Mouse (Mus musculus) MEL (cell line): ENCODE data around the gene Tnfsf12. TPM values are rescaled to one million over a fixed set of nuclear protein-coding genes. Genes with fewer than 3 reads are reported as not detected.

Experiments
- DNase-seq: peaks from one replicate; pipeline ENCODE4 v3.0.0; 2011; ENCODE audit warnings: low read depth, low spot score
- H3K27ac ChIP-seq: 2 replicates; pipeline ENCODE4 v1.5.1; 2012; ENCODE audit warnings: low read depth, mild to moderate bottlenecking, control low read depth, low read length, moderate library complexity; ENCODE audit not compliant: control insufficient read depth
- H3K27me3 ChIP-seq, 2 experiments: fragments of 150-350 bp in 1 of 2; sonication (generic) in 1 of 2; 2 replicates each; pipeline ENCODE4 v1.6.1; 2012; ENCODE audit warnings: low read length in 2 of 2, mild to moderate bottlenecking in 2 of 2, improper control_type of control experiment in 1 of 2, moderate library complexity in 1 of 2; ENCODE audit not compliant: insufficient read depth in 2 of 2, control insufficient read depth in 1 of 2
- H3K36me3 ChIP-seq, 2 experiments: 2 replicates each; pipeline ENCODE4 v1.6.1; 2012 to 2014; ENCODE audit warnings: low read length in 2 of 2, improper control_type of control experiment in 1 of 2, inconsistent platforms in 1 of 2, mild to moderate bottlenecking in 1 of 2; ENCODE audit not compliant: insufficient read depth in 2 of 2, control insufficient read depth in 1 of 2
- H3K4me1 ChIP-seq, 2 experiments: fragments of 150-350 bp in 1 of 2; sonication (generic) in 1 of 2; 2 replicates each; pipeline ENCODE4 v1.6.1; 2012; ENCODE audit warnings: low read length in 2 of 2, improper control_type of control experiment in 1 of 2, mild to moderate bottlenecking in 1 of 2; ENCODE audit not compliant: insufficient read depth in 2 of 2, control insufficient read depth in 1 of 2
- H3K4me3 ChIP-seq, 2 experiments: fragments of 150-350 bp in 1 of 2; sonication (generic) in 1 of 2; 2 replicates each; pipeline ENCODE4 v1.5.1; 2012; ENCODE audit warnings: low read depth in 2 of 2, low read length in 2 of 2, mild to moderate bottlenecking in 2 of 2, moderate library complexity in 2 of 2, control low read depth in 1 of 2, improper control_type of control experiment in 1 of 2; ENCODE audit not compliant: control insufficient read depth in 1 of 2, insufficient read depth in 1 of 2
- H3K79me2 ChIP-seq: 2 replicates; pipeline ENCODE4 v1.6.1; 2012; ENCODE audit warnings: mild to moderate bottlenecking, low read length, moderate library complexity; ENCODE audit not compliant: control insufficient read depth, poor library complexity, insufficient read depth
- H3K9ac ChIP-seq: 2 replicates; pipeline ENCODE4 v1.6.1; 2012; ENCODE audit warnings: low read depth, mild to moderate bottlenecking, control low read depth, low read length, moderate library complexity; ENCODE audit not compliant: control insufficient read depth, poor library complexity, severe bottlenecking
- H3K9me3 ChIP-seq: fragments of 150-350 bp; sonication (generic); replicated peaks from 2 replicates; pipeline ENCODE4 v1.6.1; 2012; ENCODE audit warnings: mild to moderate bottlenecking, low read length, improper control_type of control experiment, moderate library complexity; ENCODE audit not compliant: insufficient read depth
- BHLHE40 ChIP-seq: IDR thresholded peaks from 2 replicates; pipeline ENCODE4 v1.6.1; 2012; ENCODE audit warnings: low read depth, mild to moderate bottlenecking, inconsistent platforms, low read length, improper control_type of control experiment, borderline replicate concordance
- CHD1 ChIP-seq: IDR thresholded peaks from 2 replicates; pipeline ENCODE4 v1.6.1; 2012; ENCODE audit warnings: low read depth, mild to moderate bottlenecking, inconsistent platforms, low read length, improper control_type of control experiment
- CHD2 ChIP-seq: IDR thresholded peaks from 2 replicates; pipeline ENCODE4 v1.6.1; 2011; ENCODE audit warnings: low read length, improper control_type of control experiment
- E2F4 ChIP-seq: IDR thresholded peaks from 2 replicates; pipeline ENCODE4 v1.6.1; 2011; ENCODE audit warnings: low read depth, low read length, improper control_type of control experiment, borderline replicate concordance
- ELF1 ChIP-seq: IDR thresholded peaks from 2 replicates; pipeline ENCODE4 v1.6.1; 2014; ENCODE audit warnings: low read depth, mild to moderate bottlenecking, inconsistent platforms, low read length, improper control_type of control experiment, moderate library complexity
- ETS1 ChIP-seq: IDR thresholded peaks from 2 replicates; pipeline ENCODE4 v1.6.1; 2012; ENCODE audit warnings: low read depth, mild to moderate bottlenecking, inconsistent platforms, low read length, improper control_type of control experiment, moderate library complexity
- GABPA ChIP-seq: IDR thresholded peaks from 2 replicates; pipeline ENCODE4 v1.6.1; 2012; ENCODE audit warnings: low read depth, mild to moderate bottlenecking, inconsistent platforms, low read length, improper control_type of control experiment, moderate library complexity
- GATA1 ChIP-seq: IDR thresholded peaks from 2 replicates; pipeline ENCODE4 v1.6.1; 2011; ENCODE audit warnings: low read depth, low read length, improper control_type of control experiment
- JUND ChIP-seq: IDR thresholded peaks from 2 replicates; pipeline ENCODE4 v1.6.1; 2011; ENCODE audit warnings: low read depth, mild to moderate bottlenecking, improper control_type of control experiment, low read length
- MAFK ChIP-seq: IDR thresholded peaks from 2 replicates; pipeline ENCODE4 v1.6.1; 2011; ENCODE audit warnings: low read depth, mild to moderate bottlenecking, low read length, improper control_type of control experiment, borderline replicate concordance
- MAZ ChIP-seq: IDR thresholded peaks from 2 replicates; pipeline ENCODE4 v1.6.1; 2012; ENCODE audit warnings: low read depth, mild to moderate bottlenecking, inconsistent platforms, low read length, improper control_type of control experiment
- MEF2A ChIP-seq: IDR thresholded peaks from 2 replicates; pipeline ENCODE4 v1.6.1; 2014; ENCODE audit warnings: low read depth, mild to moderate bottlenecking, inconsistent platforms, low read length, improper control_type of control experiment; ENCODE audit not compliant: poor library complexity, insufficient replicate concordance, severe bottlenecking; ENCODE audit errors: extremely low read depth
- MYC ChIP-seq: IDR thresholded peaks from 2 replicates; pipeline ENCODE4 v1.6.1; 2011; ENCODE audit warnings: low read depth, mild to moderate bottlenecking, low read length, improper control_type of control experiment, moderate library complexity
- NELFE ChIP-seq: IDR thresholded peaks from 2 replicates; pipeline ENCODE4 v1.6.1; 2011; ENCODE audit warnings: low read depth, low read length, improper control_type of control experiment
- POLR2A ChIP-seq, 2 experiments: IDR thresholded peaks; 2 replicates each; pipeline ENCODE4 v1.6.1; 2011 to 2012; ENCODE audit warnings: low read length in 2 of 2, mild to moderate bottlenecking in 2 of 2, control low read depth in 1 of 2, improper control_type of control experiment in 1 of 2, low read depth in 1 of 2, moderate library complexity in 1 of 2; ENCODE audit not compliant: control insufficient read depth in 1 of 2, insufficient read depth in 1 of 2, poor library complexity in 1 of 2
- POLR2AphosphoS2 ChIP-seq: IDR thresholded peaks from 2 replicates; pipeline ENCODE4 v1.6.1; 2011; ENCODE audit warnings: low read length, improper control_type of control experiment
- POLR2AphosphoS5 ChIP-seq: IDR thresholded peaks from 2 replicates; pipeline ENCODE4 v1.6.1; 2012; ENCODE audit warnings: low read depth, borderline replicate concordance, mild to moderate bottlenecking, inconsistent platforms, low read length, moderate library complexity, mixed read lengths
- RAD21 ChIP-seq: IDR thresholded peaks from 2 replicates; pipeline ENCODE4 v1.6.1; 2011; ENCODE audit warnings: mild to moderate bottlenecking, low read depth, low read length, improper control_type of control experiment
- SMC3 ChIP-seq: IDR thresholded peaks from 2 replicates; pipeline ENCODE4 v1.6.1; 2011; ENCODE audit warnings: low read depth, low read length, improper control_type of control experiment
- TAL1 ChIP-seq: IDR thresholded peaks from 2 replicates; pipeline ENCODE4 v1.6.1; 2012; ENCODE audit warnings: mild to moderate bottlenecking, inconsistent platforms, low read length, moderate library complexity, mixed read lengths
- TBP ChIP-seq: IDR thresholded peaks from 2 replicates; pipeline ENCODE4 v1.8.0; 2011; ENCODE audit warnings: low read depth, low read length, improper control_type of control experiment
- TCF12 ChIP-seq: IDR thresholded peaks from 2 replicates; pipeline ENCODE4 v1.6.1; 2014; ENCODE audit warnings: low read depth, mild to moderate bottlenecking, inconsistent platforms, low read length, improper control_type of control experiment, moderate library complexity
- UBTF ChIP-seq: IDR thresholded peaks from 2 replicates; pipeline ENCODE4 v1.6.1; 2012; ENCODE audit warnings: low read depth, mild to moderate bottlenecking, inconsistent platforms, low read length, improper control_type of control experiment, moderate library complexity, borderline replicate concordance; ENCODE audit not compliant: insufficient read depth
- USF1 ChIP-seq: IDR thresholded peaks from 2 replicates; pipeline ENCODE4 v1.6.1; 2014; ENCODE audit warnings: low read depth, mild to moderate bottlenecking, inconsistent platforms, low read length, improper control_type of control experiment, moderate library complexity
- USF2 ChIP-seq, 2 experiments: IDR thresholded peaks; 2 replicates each; pipeline ENCODE4 v1.6.1; 2011 to 2012; ENCODE audit warnings: improper control_type of control experiment in 2 of 2, low read length in 2 of 2, borderline replicate concordance in 1 of 2, inconsistent platforms in 1 of 2, low read depth in 1 of 2, mild to moderate bottlenecking in 1 of 2; ENCODE audit not compliant: insufficient read depth in 1 of 2
- ZKSCAN1 ChIP-seq: IDR thresholded peaks from 2 replicates; pipeline ENCODE4 v1.6.1; 2012; ENCODE audit warnings: low read depth, mild to moderate bottlenecking, inconsistent platforms, low read length, improper control_type of control experiment, moderate library complexity
- ZMIZ1 ChIP-seq: IDR thresholded peaks from 2 replicates; pipeline ENCODE4 v1.6.1; 2012; ENCODE audit warnings: low read depth, mild to moderate bottlenecking, inconsistent platforms, low read length, improper control_type of control experiment, moderate library complexity
- polyA plus RNA-seq, 2 experiments: library from polyadenylated mRNA; stranded (reverse) in 1 of 2; unstranded in 1 of 2; fragments of >175 nt in 1 of 2; fragments of >200 nt in 1 of 2; gene quantifications; 2 replicates each; pipeline versions ENCODE4 v1.2.1 to v1.2.4; 2012; ENCODE audit warnings: low replicate concordance in 2 of 2, low read depth in 1 of 2; ENCODE audit not compliant: insufficient read length in 2 of 2, insufficient read depth in 1 of 2, missing spikeins in 1 of 2
- total RNA-seq: library from RNA; depleted of rRNA; stranded (reverse); fragments of 300-350 nt; gene quantifications from 2 replicates; pipeline ENCODE4 v1.2.3, GENCODE M21; 2012

Gene Tnfsf12
- total and polyA plus RNA-seq, 3 experiments: 0.10 TPM; not detected in 2

GRCm38 (mm10) chr11:69689891-69690290, 5.8 kb downstream of the Tnfsf12 start:
- no peaks in the 10 kb centered on the region for H3K36me3 ChIP-seq
- TF ChIP-seq CHD2: no peak
- no peak for TF ChIP-seq ZKSCAN1
- TF ChIP-seq BHLHE40: no peak
- no peak for TF ChIP-seq GABPA
- TF ChIP-seq SMC3: no peak
- no peak for TF ChIP-seq USF1
- no peak for TF ChIP-seq ZMIZ1
- no peak for TF ChIP-seq RAD21
- no peak for TF ChIP-seq TCF12
- TF ChIP-seq POLR2AphosphoS2: no peak
- no peak for TF ChIP-seq MYC
- TF ChIP-seq UBTF: no peak
- no peak for TF ChIP-seq POLR2AphosphoS5
- no peak for TF ChIP-seq MAZ
- TF ChIP-seq E2F4: no peak
- TF ChIP-seq JUND: no peak
- TF ChIP-seq MAFK: no peak
- no peak for TF ChIP-seq NELFE
- TF ChIP-seq ELF1: no peak
- TF ChIP-seq, all 39 proteins: peak for 0
- Histone ChIP-seq H3K79me2 (no peaks in the 10 kb centered on the region), H3K27ac (no peak overlapping the region), H3K27me3 (no peaks in the 10 kb centered on the region), H3K9ac (no peak overlapping the region), H3K4me3 (no peak overlapping the region), H3K9me3 (no peaks in the 10 kb centered on the region), H3K4me1 (peaks cover 0 to 11% of the 10 kb centered on the region in 2 experiments; a peak in 2 of 4 replicates)
- no peak for DNase-seq

- DNase-seq: no peak
- Histone ChIP-seq H3K9ac (no peak overlapping the region), H3K4me1 (peaks cover 0 to 6% of the 10 kb centered on the region in 2 experiments; a peak in 3 of 4 replicates), H3K27ac (no peak overlapping the region), H3K36me3 (peaks cover 0 to 3% of the 10 kb centered on the region in 2 experiments; a peak in 1 of 4 replicates), H3K27me3 (no peaks in the 10 kb centered on the region), H3K4me3 (no peak overlapping the region), H3K9me3 (no peaks in the 10 kb centered on the region), H3K79me2 (peaks cover under 1% of the 10 kb centered on the region; the same call in 1 of the 2 replicates)
- no peak for TF ChIP-seq TAL1
- TF ChIP-seq MAFK: no peak
- TF ChIP-seq POLR2AphosphoS5: no peak
- TF ChIP-seq POLR2AphosphoS2: no peak
- no peak for TF ChIP-seq ZKSCAN1
- TF ChIP-seq MAZ: no peak
- TF ChIP-seq MEF2A: no peak
- TF ChIP-seq ZMIZ1: no peak
- TF ChIP-seq USF2 (IDR thresholded peaks at IDR 0.05; ENCODE audit: borderline replicate concordance in 1 of 2, insufficient read depth in 1 of 2, low read depth in 1 of 2, low read length in 2 of 2): no peak
- TF ChIP-seq TCF12: no peak
- TF ChIP-seq SMC3: no peak
- no peak for TF ChIP-seq TBP
- TF ChIP-seq ETS1: no peak
- TF ChIP-seq POLR2A (IDR thresholded peaks at IDR 0.05; ENCODE audit: control insufficient read depth in 1 of 2, insufficient read depth in 1 of 2, low read depth in 1 of 2, low read length in 2 of 2, poor library complexity in 1 of 2): no peak
- no peak for TF ChIP-seq UBTF
- no peak for TF ChIP-seq CHD2
- no peak for TF ChIP-seq GATA1
- TF ChIP-seq CHD1: no peak
These were observed 8.6 kb downstream of the Tnfsf12 start for GRCm38 (mm10) chr11:69687061-69687460.
